Mouse (Mus musculus) limb, embryonic 11.5 days (tissue): ENCODE results near the gene Slc2a8. TPM values are rescaled to one million over a fixed set of nuclear protein-coding genes. Genes with fewer than 3 reads are reported as not detected.

Experiments
- ATAC-seq: fragments of 200-750 bp; cut with Nextera tagmentation; 2 replicates; pipeline ENCODE4 v1.8.0; 2017; ENCODE audit warnings: low read depth; ENCODE audit not compliant: insufficient number of reproducible peaks, low FRiP score, low TSS enrichment
- DNase-seq: peaks from one replicate; pipeline ENCODE4 v3.0.0-alpha.2; 2015; ENCODE audit warnings: low spot score
- H3K27ac ChIP-seq: fragments of 300-500 bp; sonication (generic); replicated peaks from 2 replicates; pipeline ENCODE4 v1.5.1; 2014; ENCODE audit warnings: low read depth, mild to moderate bottlenecking, low read length
- H3K27me3 ChIP-seq: fragments of 300-500 bp; sonication (generic); 2 replicates; pipeline ENCODE4 v1.6.1; 2014; ENCODE audit warnings: mild to moderate bottlenecking, low read length, mixed read lengths; ENCODE audit not compliant: control insufficient read depth, insufficient read depth
- H3K36me3 ChIP-seq: fragments of 300-500 bp; sonication (generic); 2 replicates; pipeline ENCODE4 v1.6.1; 2014; ENCODE audit warnings: mild to moderate bottlenecking, low read length, moderate library complexity, mixed read lengths; ENCODE audit not compliant: control insufficient read depth, insufficient read depth
- H3K4me1 ChIP-seq: fragments of 300-500 bp; sonication (generic); 2 replicates; pipeline ENCODE4 v1.6.1; 2014; ENCODE audit warnings: low read length, mixed read lengths; ENCODE audit not compliant: control insufficient read depth, insufficient read depth
- H3K4me2 ChIP-seq: fragments of 300-500 bp; sonication (generic); 2 replicates; pipeline ENCODE4 v1.6.1; 2014; ENCODE audit warnings: low read depth, mild to moderate bottlenecking, moderate library complexity; ENCODE audit not compliant: severe bottlenecking
- H3K4me3 ChIP-seq: fragments of 300-500 bp; sonication (generic); 2 replicates; pipeline ENCODE4 v1.5.1; 2014; ENCODE audit warnings: low read depth, low read length
- H3K9ac ChIP-seq: fragments of 300-500 bp; sonication (generic); 2 replicates; pipeline ENCODE4 v1.6.1; 2014; ENCODE audit warnings: mild to moderate bottlenecking, low read length
- H3K9me3 ChIP-seq: fragments of 300-500 bp; sonication (generic); 2 replicates; pipeline ENCODE4 v1.6.1; 2016; ENCODE audit warnings: low read length; ENCODE audit not compliant: control insufficient read depth
- WGBS: fragments of 180-500 bp; shearing (Covaris S2); extraction: QIAGEN DNeasy Blood & Tissue Kit; methylation state at CpG from one replicate; pipeline ENCODE4 v1.1.7; 2014; 5-methylcytosine and 5-hydroxymethylcytosine counted together
- polyA plus RNA-seq: library from polyadenylated mRNA; unstranded; fragments of >200 nt; fragmentation: Nextera tagmentation; extraction: Ambion mirVana; gene quantifications from 2 replicates; pipeline ENCODE4 v1.2.1, GENCODE M21; 2014

Slc2a8 gene
- polyA plus RNA-seq, 1 experiment from 2014 or later: 14.2 TPM

GRCm38 (mm10) chr2:32962875-32963220 lies 19.0 kb downstream of the Slc2a8 start:
- H3K9ac ChIP-seq: peak overlapping the region; percentile 90
- H3K27ac ChIP-seq: no peak overlapping the region
- H3K27me3 ChIP-seq: no peaks in the 10 kb centered on the region
- peak overlapping the region; percentile 65 for H3K4me2 ChIP-seq
- H3K4me1 ChIP-seq: peaks cover 20% of the 10 kb centered on the region
- no peak for ATAC-seq
- no peak for DNase-seq
- H3K4me3 ChIP-seq: peak overlapping the region; percentile 75
- 7% methylated on average over 9 of the region's 9 CpGs for WGBS
- peaks cover 13% of the 10 kb centered on the region for H3K36me3 ChIP-seq
- H3K9me3 ChIP-seq: no peaks in the 10 kb centered on the region

DNA sequence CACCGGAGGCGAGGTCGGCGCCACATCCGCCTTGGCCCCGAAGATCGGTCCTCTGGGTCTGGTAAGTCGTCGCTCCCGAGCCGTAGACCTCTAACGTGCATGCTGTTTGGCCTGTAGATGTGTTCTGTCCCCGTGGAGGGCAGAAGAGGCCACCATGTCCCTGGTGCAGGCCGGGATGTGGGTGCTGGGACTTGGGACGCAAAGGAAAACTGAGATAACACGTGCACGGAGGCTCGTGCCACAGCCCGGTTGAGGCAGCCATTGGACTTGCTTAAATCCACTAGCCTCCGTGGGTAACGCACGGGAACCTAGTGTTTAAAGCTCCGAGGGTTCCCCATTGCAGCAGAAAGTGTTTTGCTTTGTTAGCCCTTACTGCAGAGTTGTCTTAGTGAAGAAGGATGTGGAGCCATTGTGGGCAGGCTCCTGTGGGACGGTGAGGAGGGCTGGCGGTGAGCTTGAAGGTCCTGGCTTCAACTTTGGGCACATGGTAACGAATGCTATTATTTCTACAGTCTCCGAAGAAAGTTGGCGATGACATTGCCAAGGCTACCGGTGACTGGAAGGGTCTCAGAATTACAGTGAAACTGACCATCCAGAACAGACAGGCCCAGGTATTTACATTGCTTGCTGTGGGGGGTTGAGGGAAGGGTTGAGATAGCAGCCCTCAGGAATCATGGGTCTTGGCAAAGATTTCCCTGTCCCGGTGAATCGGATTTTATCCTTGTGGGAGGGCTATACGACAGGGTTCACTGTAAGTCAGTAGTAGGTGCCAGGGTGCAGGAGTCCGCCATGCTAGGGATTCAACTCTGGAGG lies 19.6 kb downstream of the Slc2a8 start:
- no peak for ATAC-seq
- peak; percentile 57 for DNase-seq

DNA sequence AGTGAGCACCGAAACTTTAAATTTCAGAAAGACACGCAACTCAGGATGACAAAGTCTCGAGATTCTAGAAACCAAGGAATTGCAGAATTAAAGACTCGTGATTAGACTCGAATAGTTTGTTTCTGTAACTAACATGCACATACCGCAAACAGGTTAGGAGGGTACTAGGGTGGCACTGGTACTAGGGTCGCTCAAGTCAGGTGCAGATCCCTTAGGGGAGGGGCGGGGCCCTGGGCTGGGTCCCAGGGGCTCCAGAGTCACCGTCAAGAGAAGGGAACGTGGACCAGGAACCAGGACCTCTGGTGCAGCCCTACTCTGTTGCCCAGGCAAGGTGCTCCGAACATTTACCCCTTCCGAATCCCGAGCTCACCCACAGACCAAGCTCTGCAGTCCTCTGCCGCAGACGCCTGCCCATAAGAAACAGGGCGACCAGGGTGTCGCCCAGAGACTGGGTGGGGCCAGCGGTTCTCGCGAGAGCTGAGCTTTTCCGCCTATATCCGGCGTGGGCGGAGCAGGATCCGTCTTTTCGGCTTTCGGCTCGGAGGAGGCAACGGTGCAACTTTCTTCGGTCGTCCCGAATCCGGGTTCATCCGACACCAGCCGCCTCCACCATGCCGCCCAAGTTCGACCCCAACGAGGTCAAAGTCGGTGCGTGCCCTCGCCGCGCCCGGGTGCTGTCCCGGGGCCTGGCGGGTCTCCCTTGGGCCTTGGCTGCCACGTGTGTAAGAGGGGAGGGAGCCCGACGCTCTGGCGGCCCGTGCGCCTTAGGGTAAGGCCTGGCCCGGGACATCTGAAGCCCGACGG lies 20.5 kb downstream of the Slc2a8 start, which contains the start of the genes Rpl12 and Lrsam1:
TSS of gene Rpl12 (plus strand) at position 368 of the 804 bp plus-strand sequence.
TSS of gene Lrsam1 (minus strand) at position 423 of the 804 bp plus-strand sequence.
- Histone ChIP-seq H3K27me3 (no peaks in the 10 kb centered on the region), H3K9me3 (no peaks in the 10 kb centered on the region), H3K4me1 (peaks cover 16% of the 10 kb centered on the region), H3K9ac (peak within 1 kb of the TSS; percentile 90), H3K36me3 (peaks cover 13% of the 10 kb centered on the region), H3K4me2 (peak within 1 kb of the TSS; percentile 68), H3K4me3 (peak within 1 kb of the TSS; percentile 75), H3K27ac (peak within 1 kb of the TSS; percentile 57)
- 3% methylated on average over 55 of the region's 55 CpGs for WGBS
- ATAC-seq (peak; percentile 90), DNase-seq (peak; percentile 95)

More for the DNA sequence above, 19.6 kb downstream of the Slc2a8 start:
- Histone ChIP-seq H3K9me3 (no peaks in the 10 kb centered on the region), H3K4me3 (peak overlapping the region; percentile 75), H3K27me3 (no peaks in the 10 kb centered on the region), H3K27ac (peak overlapping the region; percentile 57), H3K9ac (peak overlapping the region; percentile 90), H3K4me2 (peak overlapping the region; percentile 65), H3K4me1 (peaks cover 17% of the 10 kb centered on the region), H3K36me3 (peaks cover 13% of the 10 kb centered on the region)
- WGBS: under 1% methylated on average over 33 of the region's 33 CpGs

DNA sequence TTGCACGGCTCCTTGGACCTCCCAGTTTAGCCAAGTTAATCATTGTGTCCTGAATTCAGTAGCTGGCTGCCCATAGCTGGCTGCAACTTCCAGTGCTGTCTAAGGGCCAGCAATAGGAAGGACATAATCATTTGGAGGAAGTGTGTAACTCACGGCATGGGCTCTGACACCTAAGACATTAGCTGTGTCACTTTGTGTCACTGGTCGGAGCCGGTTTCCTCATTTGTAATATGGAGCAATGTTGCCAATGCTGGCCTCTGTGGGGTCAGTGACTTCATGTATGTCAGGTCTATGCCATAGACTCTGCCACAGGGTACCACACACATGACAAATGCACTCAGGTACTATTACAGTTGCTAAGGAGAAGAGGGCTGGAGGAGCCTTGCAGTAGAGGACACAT lies 21.6 kb downstream of the Slc2a8 start:
- H3K27me3 ChIP-seq: no peaks in the 10 kb centered on the region
- H3K27ac ChIP-seq: no peak overlapping the region
- no peak overlapping the region for H3K9ac ChIP-seq
- ATAC-seq (no peak), DNase-seq (no peak)
- WGBS: 93% methylated on average over 4 of the region's 4 CpGs
- peaks cover 15% of the 10 kb centered on the region for H3K4me1 ChIP-seq
- H3K4me2 ChIP-seq: peak overlapping the region; percentile 68; the same call in 1 of the 2 replicates
- no peaks in the 10 kb centered on the region for H3K9me3 ChIP-seq
- peaks cover 13% of the 10 kb centered on the region for H3K36me3 ChIP-seq
- no peak overlapping the region for H3K4me3 ChIP-seq

DNA sequence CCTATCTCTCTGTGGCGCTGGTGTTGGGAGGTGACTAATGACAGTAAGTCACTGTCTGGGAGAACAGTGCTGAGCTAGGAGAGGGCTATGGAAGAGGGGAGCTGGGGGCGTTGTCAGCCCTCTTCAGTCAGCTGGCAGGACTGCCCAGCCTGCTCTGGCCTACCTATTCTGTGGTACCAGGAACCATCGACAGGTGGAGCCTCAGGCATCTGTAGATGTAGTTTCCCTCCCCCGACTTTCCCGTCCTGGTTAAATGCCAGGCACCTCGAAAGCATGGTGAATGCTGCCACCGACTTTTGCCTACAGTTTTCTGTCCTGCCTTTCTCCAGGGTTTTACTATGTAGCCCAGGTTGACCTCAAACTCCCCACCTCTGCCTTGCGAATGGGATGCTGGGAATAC lies 24.5 kb downstream of the Slc2a8 start:
- Histone ChIP-seq H3K4me1 (peaks cover 9% of the 10 kb centered on the region), H3K9me3 (no peaks in the 10 kb centered on the region), H3K4me3 (no peak overlapping the region), H3K27ac (no peak overlapping the region), H3K36me3 (peaks cover 5% of the 10 kb centered on the region), H3K27me3 (no peaks in the 10 kb centered on the region), H3K4me2 (no peak overlapping the region), H3K9ac (no peak overlapping the region)
- 55% methylated on average over 8 of the region's 8 CpGs for WGBS
- ATAC-seq: no peak
- peak; percentile 37 for DNase-seq

DNA sequence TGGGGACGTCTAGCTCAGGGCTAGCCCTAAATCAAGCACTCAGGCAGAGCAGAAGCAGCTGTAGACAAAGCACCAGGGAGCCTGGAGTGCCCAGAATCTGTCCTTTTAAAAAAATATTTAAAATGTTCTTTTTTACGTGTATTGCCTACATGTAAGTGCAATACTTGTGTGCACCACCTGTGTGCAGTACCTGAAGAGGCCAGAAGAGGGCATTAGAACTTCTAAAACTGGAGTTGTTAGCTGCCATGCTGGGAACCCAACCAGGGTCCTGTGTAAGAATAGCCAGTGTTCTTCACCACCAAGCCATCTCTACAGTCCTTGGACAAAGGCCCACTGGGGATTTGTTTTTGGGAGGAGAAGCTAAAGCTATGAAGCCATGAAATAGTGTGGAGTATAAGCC lies 27.3 kb downstream of the Slc2a8 start:
- Histone ChIP-seq H3K4me3 (no peak overlapping the region), H3K27ac (no peak overlapping the region), H3K4me2 (no peak overlapping the region), H3K36me3 (peaks cover 8% of the 10 kb centered on the region), H3K9ac (no peak overlapping the region), H3K4me1 (0 out of 2 replicates have a peak, but pooled peaks cover 2% of the 10 kb centered on the region), H3K9me3 (no peaks in the 10 kb centered on the region), H3K27me3 (no peaks in the 10 kb centered on the region)
- 86% methylated on average over 2 of the region's 2 CpGs for WGBS
- ATAC-seq (no peak), DNase-seq (no peak)

DNA sequence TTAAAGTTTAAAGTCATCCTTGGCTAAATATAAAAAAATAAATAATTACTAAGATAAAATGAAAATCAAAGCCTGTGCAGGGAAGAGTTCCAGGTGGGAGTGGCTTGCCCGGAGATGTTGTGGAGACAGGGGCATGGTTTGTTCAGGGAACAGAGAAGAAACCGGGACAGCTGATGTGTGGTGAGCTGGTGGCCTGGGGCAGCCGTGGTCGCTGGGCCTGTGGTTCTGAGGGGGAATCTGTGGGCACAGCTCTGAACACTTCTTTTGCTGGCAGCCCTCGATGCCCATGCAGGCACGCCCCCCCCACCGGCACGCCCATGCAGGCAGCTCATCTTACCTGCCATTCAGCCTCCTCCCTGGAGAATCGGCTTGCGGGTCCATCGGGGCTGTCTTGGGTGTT lies 34.4 kb downstream of the Slc2a8 start:
- WGBS: 89% methylated on average over 11 of the region's 11 CpGs
- peaks cover 3% of the 10 kb centered on the region; the same call in 1 of the 2 replicates for H3K36me3 ChIP-seq

GRCm38 (mm10) chr2:32940483-32940882 lies 41.4 kb downstream of the Slc2a8 start:
- no peaks in the 10 kb centered on the region for H3K4me1 ChIP-seq
- ATAC-seq (no peak), DNase-seq (no peak)
- WGBS: 90% methylated on average over 4 of the region's 4 CpGs
- H3K27ac ChIP-seq: no peak overlapping the region
- peaks cover 7% of the 10 kb centered on the region for H3K36me3 ChIP-seq
- H3K27me3 ChIP-seq: no peaks in the 10 kb centered on the region
- no peaks in the 10 kb centered on the region for H3K9me3 ChIP-seq
- no peak overlapping the region for H3K4me3 ChIP-seq
- no peak overlapping the region for H3K9ac ChIP-seq
- no peak overlapping the region for H3K4me2 ChIP-seq

More for the DNA sequence above, 34.4 kb downstream of the Slc2a8 start:
- ATAC-seq (no peak), DNase-seq (no peak)
- H3K9me3 ChIP-seq: no peaks in the 10 kb centered on the region
- no peaks in the 10 kb centered on the region for H3K27me3 ChIP-seq
- no peak overlapping the region for H3K9ac ChIP-seq
- no peak overlapping the region for H3K27ac ChIP-seq
- no peak overlapping the region for H3K4me2 ChIP-seq
- no peak overlapping the region for H3K4me3 ChIP-seq
- no peaks in the 10 kb centered on the region for H3K4me1 ChIP-seq
